ENCODE assay signal across 9 mouse cellular contexts in the genomic region with DNA sequence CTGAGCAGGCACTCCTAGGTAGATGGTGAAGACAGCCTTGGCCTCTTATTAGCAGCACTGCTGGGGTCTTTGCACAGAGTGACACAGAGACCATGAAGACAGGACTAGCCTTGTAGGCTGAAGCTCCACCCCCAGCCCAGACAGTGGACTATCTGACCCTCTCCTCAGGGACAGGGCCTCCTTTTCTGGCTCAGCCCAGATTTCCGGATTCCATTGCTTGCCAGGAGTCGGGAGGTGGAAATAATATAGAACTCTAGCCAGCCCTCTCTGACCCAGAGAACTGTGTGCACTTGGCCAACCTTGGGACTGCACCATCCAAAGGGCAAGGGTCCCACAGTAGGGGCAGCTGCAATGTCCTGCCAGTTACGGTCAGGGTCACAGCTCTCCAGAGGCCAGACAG. TPM values are rescaled to one million over a fixed set of nuclear protein-coding genes. Genes with fewer than 3 reads are reported as not detected.
DNase-seq lines count a peak whose midpoint lies in the region; ATAC-seq and TF ChIP-seq lines count a peak whose summit lies in the region.
"Had no signal": no experiment of that assay in that cellular context is flagged by ENCODE, and none has a peak within 500 bp of the region (broad histone marks: within the 10 kb centered on the region; RNA-seq: fewer than 3 reads in every experiment).

No protein-coding gene starts in this region.

- no peak overlapping the region for H3K4me2 ChIP-seq in liver, embryonic 16.5 days (ENCODE audit: low read depth, low read length)

- no peaks in the 10 kb centered on the region for H3K27me3 ChIP-seq in liver, embryonic 16.5 days (ENCODE audit: control insufficient read depth, insufficient read depth, low read depth, low read length)
- no peaks in the 10 kb centered on the region for H3K27me3 ChIP-seq in thymus, adult 2 months (ENCODE audit: control insufficient read depth, insufficient read depth, low read length)

- 43% methylated on average over 3 of the region's 3 CpGs for WGBS in liver, embryonic 16.5 days (ENCODE audit: insufficient replicate concordance)
- 96% methylated on average over 3 of the region's 3 CpGs for WGBS in thymus, adult 2 months

- DNase-seq in cerebellum, adult 9-11 months: peak; percentile 11
- no peak for DNase-seq in cerebellum, adult 8-10 months
- DNase-seq in adrenal gland, postnatal 10 days: peak; percentile 82
- peak; percentile 68 to 80 for DNase-seq in heart, postnatal 14 days
- DNase-seq in spleen, adult 18-20 months: no peak
- no peak for DNase-seq in thymus, adult 2 months

- no peaks in the 10 kb centered on the region for H3K9me3 ChIP-seq in liver, embryonic 16.5 days (replicated peaks; ENCODE audit: control insufficient read depth, low read length)

- peak; percentile 49 for ATAC-seq in liver, embryonic 16.5 days (ENCODE audit: low read depth)
- no peak for ATAC-seq in granulocyte monocyte progenitor cell, adult 5-6 weeks (replicated peaks; ENCODE audit: poor library complexity, severe bottlenecking)

- intact Hi-C loops in heart, postnatal 14 days (cut with DNase I): no loop called here

- peaks cover 10% of the 10 kb centered on the region for H3K4me1 ChIP-seq in liver, embryonic 16.5 days (ENCODE audit: control insufficient read depth, low read depth, low read length)
- no peaks in the 10 kb centered on the region; the same call in 1 of the 2 replicates for H3K4me1 ChIP-seq in thymus, adult 2 months (replicated peaks; ENCODE audit: control insufficient read depth, insufficient read depth, low read length)

- TF ChIP-seq CTCF in thymus, adult 2 months (IDR thresholded peaks at IDR 0.05; ENCODE audit: borderline replicate concordance, control insufficient read depth, extremely low read depth, insufficient read depth, low read length, poor library complexity): no peak

- no peaks in the 10 kb centered on the region for H3K36me3 ChIP-seq in liver, embryonic 16.5 days (ENCODE audit: control insufficient read depth, insufficient read depth)
- no peaks in the 10 kb centered on the region for H3K36me3 ChIP-seq in thymus, adult 2 months (ENCODE audit: control insufficient read depth, insufficient read depth, low read length)

- no peak overlapping the region for H3K9ac ChIP-seq in liver, embryonic 16.5 days (ENCODE audit: low read depth, low read length)

- no peak overlapping the region for H3K27ac ChIP-seq in liver, embryonic 16.5 days (ENCODE audit: low read length)
- H3K27ac ChIP-seq in thymus, adult 2 months (ENCODE audit: control insufficient read depth, insufficient read depth, low read length): no peak overlapping the region

- no peak overlapping the region for H3K4me3 ChIP-seq in liver, embryonic 16.5 days (ENCODE audit: low read depth, low read length)
- H3K4me3 ChIP-seq in thymus, adult 2 months (ENCODE audit: control insufficient read depth, insufficient read depth, low read length): no peak overlapping the region

- no peak for TF ChIP-seq POLR2A in thymus, adult 2 months (IDR thresholded peaks at IDR 0.05; ENCODE audit: control insufficient read depth, extremely low read depth, insufficient read depth, low read length, poor library complexity)

RNA-seq across cellular contexts. Expression of gene Cd81, which starts 10.4 kb away (rescaled TPM):
- total RNA-seq in adrenal gland, postnatal 10 days (2021): 100 to 1,000 TPM; 499 to 511 TPM
- total RNA-seq in heart, postnatal 14 days (2021): 100 to 1,000 TPM; 505 to 506 TPM
- 139 and 152 TPM in 2 replicates for polyA plus RNA-seq in liver, embryonic 16.5 days (2015; fragmentation: Nextera tagmentation; extraction: Ambion mirVana)
- 63.8 and 77.3 TPM in 2 replicates for total RNA-seq in granulocyte monocyte progenitor cell, adult 5-6 weeks (2014; fragmentation: Nextera tagmentation)
- 159 and 201 TPM in 2 replicates for total RNA-seq in granulocyte monocyte progenitor cell, adult 5-6 weeks (2017)
- polyA plus RNA-seq in thymus, adult 2 months (2012; rRNA removed): 249 and 255 TPM in 2 replicates

RNA-seq across cellular contexts. Expression of gene Tssc4, which starts 27.0 kb away (rescaled TPM):
- total RNA-seq in adrenal gland, postnatal 10 days (2021): 10 to 100 TPM; 26.9 to 31.2 TPM
- 10 to 100 TPM; 19.0 to 20.7 TPM for total RNA-seq in heart, postnatal 14 days (2021)
- polyA plus RNA-seq in liver, embryonic 16.5 days (2015; fragmentation: Nextera tagmentation; extraction: Ambion mirVana): 33.7 and 34.1 TPM in 2 replicates
- total RNA-seq in granulocyte monocyte progenitor cell, adult 5-6 weeks (2014; fragmentation: Nextera tagmentation): 28.1 and 62.3 TPM in 2 replicates
- total RNA-seq in granulocyte monocyte progenitor cell, adult 5-6 weeks (2017): 33.9 and 45.6 TPM in 2 replicates
- polyA plus RNA-seq in thymus, adult 2 months (2012; rRNA removed): 155 and 157 TPM in 2 replicates

RNA-seq across cellular contexts. Expression of gene Tspan32, which starts 37.2 kb away (rescaled TPM):
- 1 to 10 TPM; 2.2 to 3.4 TPM for total RNA-seq in adrenal gland, postnatal 10 days (2021)
- 1 to 10 TPM in 1 of 2 experiments, under 1 TPM in 1; 0.91 to 1.1 TPM for total RNA-seq in heart, postnatal 14 days (2021)
- 69.6 and 71.3 TPM in 2 replicates for polyA plus RNA-seq in liver, embryonic 16.5 days (2015; fragmentation: Nextera tagmentation; extraction: Ambion mirVana)
- total RNA-seq in granulocyte monocyte progenitor cell, adult 5-6 weeks (2014; fragmentation: Nextera tagmentation): 140 and 158 TPM in 2 replicates
- total RNA-seq in granulocyte monocyte progenitor cell, adult 5-6 weeks (2017): 95.1 and 117 TPM in 2 replicates
- polyA plus RNA-seq in thymus, adult 2 months (2012; rRNA removed): 78.8 and 92.3 TPM in 2 replicates

RNA-seq across cellular contexts. Expression of gene Trpm5, which starts 52.4 kb away (rescaled TPM):
- total RNA-seq in adrenal gland, postnatal 10 days (2021): 1 to 10 TPM in 1 of 2 experiments, under 1 TPM in 1; 0.99 to 1.0 TPM
- total RNA-seq in heart, postnatal 14 days (2021): under 1 TPM; 0.12 TPM
- 0.78 and 0.83 TPM in 2 replicates for polyA plus RNA-seq in liver, embryonic 16.5 days (2015; fragmentation: Nextera tagmentation; extraction: Ambion mirVana)
- not detected in 2 replicates for total RNA-seq in granulocyte monocyte progenitor cell, adult 5-6 weeks (2014; fragmentation: Nextera tagmentation)
- not detected in 2 replicates for total RNA-seq in granulocyte monocyte progenitor cell, adult 5-6 weeks (2017)
- 2.9 and 4.5 TPM in 2 replicates for polyA plus RNA-seq in thymus, adult 2 months (2012; rRNA removed)
- total RNA-seq: gastrocnemius, postnatal 36 days had no signal

Comparison
In these comparisons a context has a peak if more than half of its experiments do, and no peak if none do; other contexts are left out.
1. DNase-seq: peak in cerebellum, adult 9-11 months (single experiment), adrenal gland, postnatal 10 days (single experiment) and heart, postnatal 14 days (2 of 2); none in cerebellum, adult 8-10 months (single experiment), spleen, adult 18-20 months (0 of 2) and thymus, adult 2 months (single experiment).
2. RNA of gene Tspan32, which starts 37.2 kb away (total RNA-seq): 95.1 to 158 TPM in granulocyte monocyte progenitor cell, adult 5-6 weeks; 2.2 to 3.4 TPM in adrenal gland, postnatal 10 days and 0.91 to 1.1 TPM in heart, postnatal 14 days; every median in the first group is over 10 times any median in the second.